Mouse (Mus musculus): ENCODE data around the gene Abhd17b.

The Abhd17b gene

GRCm38 (mm10) chr19:21637672-21638071 lies 15.3 kb upstream of the Abhd17b start:
- TF ChIP-seq POU5F1 (IDR thresholded peaks at IDR 0.05; ENCODE audit: borderline replicate concordance, low read length) (no peak), CTCF (conservative IDR thresholded peaks at IDR 0.05; ENCODE audit: low read length) (no peak), NANOG (IDR thresholded peaks at IDR 0.05; ENCODE audit: borderline replicate concordance, low read length) (no peak)

GRCm38 (mm10) chr19:21643935-21644334 lies 9.1 kb upstream of the Abhd17b start:
- no peak for TF ChIP-seq POU5F1 (IDR thresholded peaks at IDR 0.05; ENCODE audit: borderline replicate concordance, low read length)
- no peak for TF ChIP-seq CTCF (conservative IDR thresholded peaks at IDR 0.05; ENCODE audit: low read length)
- TF ChIP-seq NANOG (IDR thresholded peaks at IDR 0.05; ENCODE audit: borderline replicate concordance, low read length), result no peak
- Histone ChIP-seq H3K4me3 (replicated peaks; ENCODE audit: low read length) (no peak overlapping the region), H3K27me3 (ENCODE audit: insufficient read depth, low read length) (no peaks in the 10 kb centered on the region), H3K36me3 (ENCODE audit: insufficient read depth, low read length) (0 out of 2 replicates have a peak, but pooled peaks cover 4% of the 10 kb centered on the region), H3K9me3 (ENCODE audit: low read length) (no peaks in the 10 kb centered on the region), H3K4me1 (replicated peaks; ENCODE audit: low read depth, low read length) (peaks cover 34% of the 10 kb centered on the region)

More at GRCm38 (mm10) chr19:21637672-21638071, 15.3 kb upstream of the Abhd17b start:
- H3K36me3 ChIP-seq (ENCODE audit: insufficient read depth, low read length), result no peaks in the 10 kb centered on the region
- H3K27me3 ChIP-seq (ENCODE audit: insufficient read depth, low read length), result no peaks in the 10 kb centered on the region
- no peaks in the 10 kb centered on the region for H3K9me3 ChIP-seq (ENCODE audit: low read length)
- no peak overlapping the region for H3K4me3 ChIP-seq (replicated peaks; ENCODE audit: low read length)
- peaks cover 12% of the 10 kb centered on the region for H3K4me1 ChIP-seq (replicated peaks; ENCODE audit: low read depth, low read length)

GRCm38 (mm10) chr19:21645301-21645700 lies 7.7 kb upstream of the Abhd17b start:
- 0 out of 2 replicates have a peak, but pooled peaks cover 4% of the 10 kb centered on the region for H3K36me3 ChIP-seq (ENCODE audit: insufficient read depth, low read length)
- H3K4me1 ChIP-seq (replicated peaks; ENCODE audit: low read depth, low read length), result peaks cover 34% of the 10 kb centered on the region
- no peaks in the 10 kb centered on the region for H3K9me3 ChIP-seq (ENCODE audit: low read length)
- TF ChIP-seq CTCF (conservative IDR thresholded peaks at IDR 0.05; ENCODE audit: low read length) (no peak), NANOG (IDR thresholded peaks at IDR 0.05; ENCODE audit: borderline replicate concordance, low read length) (no peak), POU5F1 (IDR thresholded peaks at IDR 0.05; ENCODE audit: borderline replicate concordance, low read length) (no peak)
- H3K4me3 ChIP-seq (replicated peaks; ENCODE audit: low read length), result no peak overlapping the region
- no peaks in the 10 kb centered on the region for H3K27me3 ChIP-seq (ENCODE audit: insufficient read depth, low read length)

GRCm38 (mm10) chr19:21646142-21646541 lies 6.8 kb upstream of the Abhd17b start:
- Histone ChIP-seq H3K4me1 (replicated peaks; ENCODE audit: low read depth, low read length) (peaks cover 41% of the 10 kb centered on the region), H3K36me3 (ENCODE audit: insufficient read depth, low read length) (peaks cover 9% of the 10 kb centered on the region; the same call in 1 of the 2 replicates), H3K4me3 (replicated peaks; ENCODE audit: low read length) (no peak overlapping the region), H3K27me3 (ENCODE audit: insufficient read depth, low read length) (no peaks in the 10 kb centered on the region), H3K9me3 (ENCODE audit: low read length) (no peaks in the 10 kb centered on the region)
- TF ChIP-seq NANOG (IDR thresholded peaks at IDR 0.05; ENCODE audit: borderline replicate concordance, low read length), result no peak
- TF ChIP-seq CTCF (conservative IDR thresholded peaks at IDR 0.05; ENCODE audit: low read length), result no peak
- no peak for TF ChIP-seq POU5F1 (IDR thresholded peaks at IDR 0.05; ENCODE audit: borderline replicate concordance, low read length)

- Histone ChIP-seq H3K4me3 (replicated peaks; ENCODE audit: low read length) (peak overlapping the region; percentile 87), H3K27me3 (ENCODE audit: insufficient read depth, low read length) (peaks cover 3% of the 10 kb centered on the region; the same call in 1 of the 2 replicates), H3K4me1 (replicated peaks; ENCODE audit: low read depth, low read length) (peaks cover 56% of the 10 kb centered on the region), H3K9me3 (ENCODE audit: low read length) (no peaks in the 10 kb centered on the region), H3K36me3 (ENCODE audit: insufficient read depth, low read length) (peaks cover 12% of the 10 kb centered on the region; the same call in 1 of the 2 replicates)
- TF ChIP-seq NANOG (IDR thresholded peaks at IDR 0.05; ENCODE audit: borderline replicate concordance, low read length), result no peak
- no peak for TF ChIP-seq CTCF (conservative IDR thresholded peaks at IDR 0.05; ENCODE audit: low read length)
- TF ChIP-seq POU5F1 (IDR thresholded peaks at IDR 0.05; ENCODE audit: borderline replicate concordance, low read length), result no peak
Observed at GRCm38 (mm10) chr19:21651664-21652063, 1.3 kb upstream of the Abhd17b start.

GRCm38 (mm10) chr19:21652285-21653171 lies 457 bp upstream of the Abhd17b start, which contains the start of gene 1110059E24Rik:
Gene 1110059E24Rik (minus strand): TSS chr19:21652976.
- Histone ChIP-seq H3K4me1 (replicated peaks; ENCODE audit: low read depth, low read length) (peaks cover 54% of the 10 kb centered on the region), H3K9me3 (ENCODE audit: low read length) (no peaks in the 10 kb centered on the region), H3K27me3 (ENCODE audit: insufficient read depth, low read length) (peaks cover 3% of the 10 kb centered on the region; the same call in 1 of the 2 replicates), H3K4me3 (replicated peaks; ENCODE audit: low read length) (peak within 1 kb of the TSS; percentile 87), H3K36me3 (ENCODE audit: insufficient read depth, low read length) (peaks cover 12% of the 10 kb centered on the region; the same call in 1 of the 2 replicates)
- TF ChIP-seq CTCF (conservative IDR thresholded peaks at IDR 0.05; ENCODE audit: low read length) (no peak), POU5F1 (IDR thresholded peaks at IDR 0.05; ENCODE audit: borderline replicate concordance, low read length) (no peak), NANOG (IDR thresholded peaks at IDR 0.05; ENCODE audit: borderline replicate concordance, low read length) (no peak)

GRCm38 (mm10) chr19:21654788-21655187 lies 1.8 kb downstream of the Abhd17b start:
- peaks cover 3% of the 10 kb centered on the region; the same call in 1 of the 2 replicates for H3K27me3 ChIP-seq (ENCODE audit: insufficient read depth, low read length)
- H3K4me1 ChIP-seq (replicated peaks; ENCODE audit: low read depth, low read length), result peaks cover 47% of the 10 kb centered on the region
- H3K4me3 ChIP-seq (replicated peaks; ENCODE audit: low read length), result peak overlapping the region; percentile 87
- TF ChIP-seq CTCF (conservative IDR thresholded peaks at IDR 0.05; ENCODE audit: low read length) (no peak), POU5F1 (IDR thresholded peaks at IDR 0.05; ENCODE audit: borderline replicate concordance, low read length) (no peak), NANOG (IDR thresholded peaks at IDR 0.05; ENCODE audit: borderline replicate concordance, low read length) (no peak)
- peaks cover 8% of the 10 kb centered on the region; the same call in 1 of the 2 replicates for H3K36me3 ChIP-seq (ENCODE audit: insufficient read depth, low read length)
- no peaks in the 10 kb centered on the region for H3K9me3 ChIP-seq (ENCODE audit: low read length)

- no peaks in the 10 kb centered on the region for H3K27me3 ChIP-seq (ENCODE audit: insufficient read depth, low read length)
- H3K4me1 ChIP-seq (replicated peaks; ENCODE audit: low read depth, low read length), result peaks cover 24% of the 10 kb centered on the region
- 0 out of 2 replicates have a peak, but pooled peaks cover 6% of the 10 kb centered on the region for H3K36me3 ChIP-seq (ENCODE audit: insufficient read depth, low read length)
- no peaks in the 10 kb centered on the region for H3K9me3 ChIP-seq (ENCODE audit: low read length)
- TF ChIP-seq NANOG (IDR thresholded peaks at IDR 0.05; ENCODE audit: borderline replicate concordance, low read length) (no peak), POU5F1 (IDR thresholded peaks at IDR 0.05; ENCODE audit: borderline replicate concordance, low read length) (no peak), CTCF (conservative IDR thresholded peaks at IDR 0.05; ENCODE audit: low read length) (no peak)
- no peak overlapping the region for H3K4me3 ChIP-seq (replicated peaks; ENCODE audit: low read length)
Observed at GRCm38 (mm10) chr19:21660734-21661133, 7.7 kb downstream of the Abhd17b start.

Data from E14TG2a.4 (cell line).